Mouse (Mus musculus): Measurements from ENCODE around the gene Ubap1.

- TF ChIP-seq CTCF (IDR thresholded peaks at IDR 0.05; ENCODE audit: borderline replicate concordance, insufficient read depth, low read depth, low read length) (no peak), POLR2A (IDR thresholded peaks at IDR 0.05; ENCODE audit: borderline replicate concordance, insufficient read depth, low read length) (no peak)
Measured at GRCm38 (mm10) chr4:41336546-41336945, 12.2 kb upstream of the Ubap1 start.

All from cerebellum, adult 2 months (tissue).